Mouse (Mus musculus) liver, embryonic 13.5 days (tissue): Measurements from ENCODE around the gene Nsd2. TPM values are rescaled to one million over a fixed set of nuclear protein-coding genes. Genes with fewer than 3 reads are reported as not detected.

Experiments
- ATAC-seq: fragments of 200-750 bp; cut with Nextera tagmentation; 2 replicates; pipeline ENCODE4 v1.8.0; 2017; ENCODE audit warnings: low read depth, mild to moderate bottlenecking, moderate number of reproducible peaks, moderate library complexity
- DNase-seq: peaks from one replicate; pipeline ENCODE4 v3.0.0; 2022
- H3K27ac ChIP-seq: fragments of 300-500 bp; sonication (generic); 2 replicates; pipeline ENCODE4 v1.5.1; 2015; ENCODE audit warnings: moderate library complexity, mild to moderate bottlenecking, inconsistent platforms
- H3K27me3 ChIP-seq: fragments of 300-500 bp; sonication (generic); 2 replicates; pipeline ENCODE4 v1.6.1; 2015; ENCODE audit warnings: mild to moderate bottlenecking, inconsistent platforms
- H3K36me3 ChIP-seq: fragments of 300-500 bp; sonication (generic); 2 replicates; pipeline ENCODE4 v1.6.1; 2015; ENCODE audit warnings: mild to moderate bottlenecking, inconsistent platforms
- H3K4me1 ChIP-seq: fragments of 300-500 bp; sonication (generic); replicated peaks from 2 replicates; pipeline ENCODE4 v1.6.1; 2015; ENCODE audit warnings: inconsistent platforms
- H3K4me2 ChIP-seq: fragments of 300-500 bp; sonication (generic); 2 replicates; pipeline ENCODE4 v1.6.1; 2015; ENCODE audit warnings: inconsistent platforms, mild to moderate bottlenecking, moderate library complexity
- H3K4me3 ChIP-seq: fragments of 300-500 bp; sonication (generic); replicated peaks from 2 replicates; pipeline ENCODE4 v1.5.1; 2015; ENCODE audit warnings: mild to moderate bottlenecking, inconsistent platforms
- H3K9ac ChIP-seq: fragments of 300-500 bp; sonication (generic); 2 replicates; pipeline ENCODE4 v1.6.1; 2015; ENCODE audit warnings: mild to moderate bottlenecking, inconsistent platforms
- H3K9me3 ChIP-seq: fragments of 300-500 bp; sonication (generic); replicated peaks from 2 replicates; pipeline ENCODE4 v1.6.1; 2016; ENCODE audit warnings: inconsistent platforms
- WGBS: fragments of 180-500 bp; shearing (Covaris S2); methylation state at CpG from one replicate; pipeline ENCODE4 v1.1.7; 2015; ENCODE audit not compliant: insufficient replicate concordance; 5-methylcytosine and 5-hydroxymethylcytosine counted together
- polyA plus RNA-seq: library from polyadenylated mRNA; unstranded; fragments of >200 nt; fragmentation: Nextera tagmentation; extraction: Ambion mirVana; gene quantifications from 2 replicates; pipeline ENCODE4 v1.2.1, GENCODE M21; 2015

The Nsd2 gene
- polyA plus RNA-seq = 23.6 and 27.3 TPM in 2 replicates

- under 1% methylated on average over 102 of the region's 136 CpGs for WGBS
- H3K4me3 ChIP-seq = peak within 1 kb of the TSS; percentile 99
- peak within 1 kb of the TSS; percentile 98 for H3K4me2 ChIP-seq
- peak; percentile 84 for ATAC-seq
- H3K36me3 ChIP-seq = 0 out of 2 replicates have a peak, but pooled peaks cover 5% of the 10 kb centered on the region
- peak within 1 kb of the TSS; percentile 99 for H3K9ac ChIP-seq
- peaks cover 70% of the 10 kb centered on the region for H3K4me1 ChIP-seq
- peak within 1 kb of the TSS; percentile 92 for H3K27ac ChIP-seq
- DNase-seq = peak; percentile 76
- no peaks in the 10 kb centered on the region for H3K9me3 ChIP-seq
- no peaks in the 10 kb centered on the region for H3K27me3 ChIP-seq
These were observed at the start of gene Nsd2 for GRCm38 (mm10) chr5:33819876-33820732. TSS of gene Nsd2 (plus strand) at chr5:33820725.

- no peaks in the 10 kb centered on the region for H3K9me3 ChIP-seq
- H3K27ac ChIP-seq = no peak overlapping the region
- no peak overlapping the region for H3K4me2 ChIP-seq
- no peaks in the 10 kb centered on the region for H3K27me3 ChIP-seq
- ATAC-seq (no peak), DNase-seq (no peak)
- no peak overlapping the region for H3K9ac ChIP-seq
- peaks cover 35% of the 10 kb centered on the region for H3K4me1 ChIP-seq
- H3K4me3 ChIP-seq = no peak overlapping the region
- peaks cover 31% of the 10 kb centered on the region for H3K36me3 ChIP-seq
These were observed 43.3 kb upstream of the Nsd2 start for GRCm38 (mm10) chr5:33777195-33777594.

- Histone ChIP-seq H3K4me1 (peaks cover 43% of the 10 kb centered on the region), H3K36me3 (peaks cover 13% of the 10 kb centered on the region), H3K4me3 (peak overlapping the region; percentile 77), H3K27ac (0 out of 2 replicates have a peak overlapping the region, but pooled peaks have one; percentile 61), H3K27me3 (no peaks in the 10 kb centered on the region), H3K4me2 (peak overlapping the region; percentile 74), H3K9ac (peak overlapping the region; percentile 83), H3K9me3 (no peaks in the 10 kb centered on the region)
- DNase-seq (no peak), ATAC-seq (peak; percentile 24)
- WGBS = 4% methylated on average over 11 of the region's 11 CpGs
These were observed 38.6 kb upstream of the Nsd2 start for GRCm38 (mm10) chr5:33781964-33782344.

GRCm38 (mm10) chr5:33782345-33782998, 38.1 kb upstream of the Nsd2 start, which contains the start of gene Letm1:
TSS of gene Letm1 (minus strand) at chr5:33782817.
- H3K36me3 ChIP-seq = peaks cover 9% of the 10 kb centered on the region
- H3K27ac ChIP-seq = peak within 1 kb of the TSS; percentile 61
- peak; percentile 88 for DNase-seq
- under 1% methylated on average over 64 of the region's 65 CpGs for WGBS
- H3K27me3 ChIP-seq = no peaks in the 10 kb centered on the region
- peak within 1 kb of the TSS; percentile 77 for H3K4me3 ChIP-seq
- peak within 1 kb of the TSS; percentile 74 for H3K4me2 ChIP-seq
- peak within 1 kb of the TSS; percentile 83 for H3K9ac ChIP-seq
- ATAC-seq = peak; percentile 100
- no peaks in the 10 kb centered on the region for H3K9me3 ChIP-seq
- H3K4me1 ChIP-seq = peaks cover 43% of the 10 kb centered on the region

- H3K27ac ChIP-seq = no peak overlapping the region
- ATAC-seq = no peak
These were observed 37.5 kb upstream of the Nsd2 start for GRCm38 (mm10) chr5:33782999-33783390.

GRCm38 (mm10) chr5:33791912-33792643, 28.4 kb upstream of the Nsd2 start:
- Histone ChIP-seq H3K4me2 (no peak overlapping the region), H3K27me3 (0 out of 2 replicates have a peak, but pooled peaks cover 4% of the 10 kb centered on the region), H3K36me3 (no peaks in the 10 kb centered on the region), H3K9ac (no peak overlapping the region), H3K4me3 (no peak overlapping the region), H3K9me3 (no peaks in the 10 kb centered on the region), H3K4me1 (no peaks in the 10 kb centered on the region), H3K27ac (no peak overlapping the region)
- no peak for ATAC-seq
- no peak for DNase-seq
- 58% methylated on average over 5 of the region's 5 CpGs for WGBS

More at GRCm38 (mm10) chr5:33782999-33783390, 37.5 kb upstream of the Nsd2 start:
- Histone ChIP-seq H3K9me3 (no peaks in the 10 kb centered on the region), H3K27me3 (no peaks in the 10 kb centered on the region), H3K4me1 (peaks cover 43% of the 10 kb centered on the region), H3K36me3 (peaks cover 5% of the 10 kb centered on the region; the same call in 1 of the 2 replicates), H3K4me3 (peak overlapping the region; percentile 77), H3K4me2 (peak overlapping the region; percentile 74), H3K9ac (peak overlapping the region; percentile 83)
- no peak for DNase-seq
- WGBS = 8% methylated on average over 6 of the region's 6 CpGs

GRCm38 (mm10) chr5:33803337-33803736, 17.2 kb upstream of the Nsd2 start:
- no peak for ATAC-seq
- no peaks in the 10 kb centered on the region for H3K36me3 ChIP-seq
- no peak for DNase-seq
- no peaks in the 10 kb centered on the region for H3K4me1 ChIP-seq
- H3K9ac ChIP-seq = no peak overlapping the region
- H3K4me3 ChIP-seq = no peak overlapping the region
- 0 out of 2 replicates have a peak, but pooled peaks cover 4% of the 10 kb centered on the region for H3K27me3 ChIP-seq
- 0 out of 2 replicates have a peak, but pooled peaks cover 1% of the 10 kb centered on the region for H3K9me3 ChIP-seq
- no peak overlapping the region for H3K27ac ChIP-seq
- no peak overlapping the region for H3K4me2 ChIP-seq
- WGBS = 60% methylated on average over 2 of the region's 2 CpGs

GRCm38 (mm10) chr5:33811519-33811918, 9.0 kb upstream of the Nsd2 start:
- 70% methylated on average over 4 of the region's 4 CpGs for whole genome bisulfite sequencing
- H3K27me3 ChIP-seq = 0 out of 2 replicates have a peak, but pooled peaks cover 4% of the 10 kb centered on the region

GRCm38 (mm10) chr5:33816008-33816725, 4.4 kb upstream of the Nsd2 start:
- Histone ChIP-seq H3K27me3 (no peaks in the 10 kb centered on the region), H3K36me3 (no peaks in the 10 kb centered on the region), H3K4me3 (no peak overlapping the region), H3K9ac (no peak overlapping the region), H3K9me3 (no peaks in the 10 kb centered on the region), H3K27ac (no peak overlapping the region), H3K4me2 (peak overlapping the region; percentile 9; the same call in 1 of the 2 replicates), H3K4me1 (peaks cover 41% of the 10 kb centered on the region)
- 46% methylated on average over 6 of the region's 6 CpGs for WGBS
- no peak for ATAC-seq
- no peak for DNase-seq

More at GRCm38 (mm10) chr5:33811519-33811918, 9.0 kb upstream of the Nsd2 start:
- Histone ChIP-seq H3K4me2 (no peak overlapping the region), H3K9ac (no peak overlapping the region), H3K27ac (no peak overlapping the region), H3K4me1 (peaks cover 8% of the 10 kb centered on the region), H3K9me3 (no peaks in the 10 kb centered on the region), H3K4me3 (no peak overlapping the region), H3K36me3 (no peaks in the 10 kb centered on the region)
- DNase-seq (no peak), ATAC-seq (no peak)

- H3K27ac ChIP-seq = no peak overlapping the region
- H3K9ac ChIP-seq = no peak overlapping the region
- H3K4me2 ChIP-seq = no peak overlapping the region
- 66% methylated on average over 5 of the region's 5 CpGs for WGBS
- H3K27me3 ChIP-seq = no peaks in the 10 kb centered on the region
- H3K4me1 ChIP-seq = peaks cover 55% of the 10 kb centered on the region
- DNase-seq (no peak), ATAC-seq (no peak)
- no peaks in the 10 kb centered on the region for H3K9me3 ChIP-seq
- no peaks in the 10 kb centered on the region for H3K36me3 ChIP-seq
- no peak overlapping the region for H3K4me3 ChIP-seq
These were observed 2.4 kb upstream of the Nsd2 start for GRCm38 (mm10) chr5:33818104-33818503.
